Mouse (Mus musculus) B cell, adult 2 months (primary cell): ENCODE results near the gene Yes1.
"Not testable (repeated sequence)": the region's sequence is repeated elsewhere in the genome, so short reads cannot be mapped to it uniquely, and the experiment has no call there.

Experiments
- DNase-seq, 2 experiments: peaks; one replicate each; pipeline ENCODE4 v3.0.0; 2022

The Yes1 gene

GRCm38 (mm10) chr5:32610801-32611340, at the start of gene Yes1:
Gene Yes1 (plus strand): TSS chr5:32611171.
- peak; percentile 57 to 66 for DNase-seq

- DNase-seq = no peak
Observed at GRCm38 (mm10) chr5:32564697-32565096, 46.3 kb upstream of the Yes1 start.

GRCm38 (mm10) chr5:32571802-32572201, 39.2 kb upstream of the Yes1 start:
- DNase-seq = no peak

GRCm38 (mm10) chr5:32588136-32588535, 22.8 kb upstream of the Yes1 start:
- peak; percentile 33 to 34 for DNase-seq

- DNase-seq = peak; percentile 29 to 36
Observed at GRCm38 (mm10) chr5:32593793-32594192, 17.2 kb upstream of the Yes1 start.

GRCm38 (mm10) chr5:32594358-32594757, 16.6 kb upstream of the Yes1 start:
- DNase-seq = no peak

GRCm38 (mm10) chr5:32605911-32606310, 5.1 kb upstream of the Yes1 start:
- no peak for DNase-seq

GRCm38 (mm10) chr5:32607776-32608355, 3.1 kb upstream of the Yes1 start:
- no peak for DNase-seq

GRCm38 (mm10) chr5:32608516-32608915, 2.5 kb upstream of the Yes1 start:
- DNase-seq = no peak

- peak; percentile 49 to 61 for DNase-seq
Observed at GRCm38 (mm10) chr5:32610064-32610800, 739 bp upstream of the Yes1 start.

- DNase-seq = peak; percentile 37 to 47
Observed at GRCm38 (mm10) chr5:32611341-32611961, 480 bp downstream of the Yes1 start.

GRCm38 (mm10) chr5:32614291-32614690, 3.3 kb downstream of the Yes1 start:
- no peak for DNase-seq

GRCm38 (mm10) chr5:32614691-32615090, 3.7 kb downstream of the Yes1 start:
- no peak for DNase-seq

GRCm38 (mm10) chr5:32616489-32616888, 5.5 kb downstream of the Yes1 start:
- not testable (repeated sequence) for DNase-seq

GRCm38 (mm10) chr5:32617851-32618250, 6.9 kb downstream of the Yes1 start:
- no peak for DNase-seq

- no peak for DNase-seq
Observed at GRCm38 (mm10) chr5:32623649-32624048, 12.7 kb downstream of the Yes1 start.

GRCm38 (mm10) chr5:32624777-32625176, 13.8 kb downstream of the Yes1 start:
- DNase-seq = no peak

- no peak for DNase-seq
Observed at GRCm38 (mm10) chr5:32633185-32633584, 22.2 kb downstream of the Yes1 start.

- DNase-seq = peak in 1 of 2 experiments; percentile 18
Observed at GRCm38 (mm10) chr5:32657386-32657785, 46.4 kb downstream of the Yes1 start.

- DNase-seq = no peak
Observed at GRCm38 (mm10) chr5:32682475-32682874, 71.5 kb downstream of the Yes1 start.

- DNase-seq = no peak
Observed at GRCm38 (mm10) chr5:32693411-32693810, 82.4 kb downstream of the Yes1 start.

GRCm38 (mm10) chr5:32697208-32697867, 86.4 kb downstream of the Yes1 start:
- DNase-seq = no peak

GRCm38 (mm10) chr5:32706226-32706780, 95.3 kb downstream of the Yes1 start:
- DNase-seq = no peak
